ENCODE assay signal across 10 mouse cellular contexts in genomic region chr5:45670894-45671494, GRCm38 (mm10). TPM values are rescaled to one million over a fixed set of nuclear protein-coding genes. Genes with fewer than 3 reads are reported as not detected.
A peak's percentile ranks its signal among the peaks of the same experiment; 100 is the strongest.
DNase-seq lines count a peak whose midpoint lies in the region; ATAC-seq and TF ChIP-seq lines count a peak whose summit lies in the region.
"Had no signal": no experiment of that assay in that cellular context is flagged by ENCODE, and none has a peak within 500 bp of the region (broad histone marks: within the 10 kb centered on the region; RNA-seq: fewer than 3 reads in every experiment).

No protein-coding gene starts in this region.

- 56% methylated on average over 5 of the region's 5 CpGs for WGBS in kidney, embryonic 14.5 days
- 55% methylated on average over 5 of the region's 5 CpGs for WGBS in embryonic facial prominence, embryonic 11.5 days
- 53% methylated on average over 5 of the region's 5 CpGs for WGBS in hindbrain, postnatal 0 days
- 54% methylated on average over 5 of the region's 5 CpGs for WGBS in midbrain, embryonic 15.5 days

- H3K27me3 ChIP-seq in kidney, embryonic 14.5 days (ENCODE audit: control insufficient read depth, insufficient read depth, low read length): no peaks in the 10 kb centered on the region
- no peaks in the 10 kb centered on the region for H3K27me3 ChIP-seq in embryonic facial prominence, embryonic 11.5 days (ENCODE audit: control insufficient read depth, insufficient read depth, low read length)
- no peaks in the 10 kb centered on the region for H3K27me3 ChIP-seq in hindbrain, postnatal 0 days (ENCODE audit: insufficient read depth, low read length)
- H3K27me3 ChIP-seq in midbrain, embryonic 15.5 days (replicated peaks): no peaks in the 10 kb centered on the region

- no peak for TF ChIP-seq CTCF in hindbrain, postnatal 0 days (IDR thresholded peaks at IDR 0.05; ENCODE audit: low read depth)

- peak overlapping the region; percentile 79 for H3K4me3 ChIP-seq in kidney, embryonic 14.5 days (ENCODE audit: low read length)
- peak overlapping the region; percentile 81 for H3K4me3 ChIP-seq in embryonic facial prominence, embryonic 11.5 days (ENCODE audit: low read depth, low read length)
- H3K4me3 ChIP-seq in hindbrain, postnatal 0 days (ENCODE audit: low read length): peak overlapping the region; percentile 69
- no peak overlapping the region for H3K4me3 ChIP-seq in midbrain, embryonic 15.5 days

- peaks cover 5% of the 10 kb centered on the region; the same call in 1 of the 2 replicates for H3K4me1 ChIP-seq in kidney, embryonic 14.5 days (ENCODE audit: control insufficient read depth, insufficient read depth, low read length)
- no peaks in the 10 kb centered on the region for H3K4me1 ChIP-seq in embryonic facial prominence, embryonic 11.5 days (ENCODE audit: control insufficient read depth, insufficient read depth, low read length)
- H3K4me1 ChIP-seq in hindbrain, postnatal 0 days (ENCODE audit: insufficient read depth, low read length): peaks cover 4% of the 10 kb centered on the region; the same call in 1 of the 2 replicates
- peaks cover 12% of the 10 kb centered on the region for H3K4me1 ChIP-seq in midbrain, embryonic 15.5 days

- peak overlapping the region; percentile 23; the same call in 1 of the 2 replicates for H3K9ac ChIP-seq in kidney, embryonic 14.5 days (ENCODE audit: low read depth, low read length)
- no peak overlapping the region for H3K9ac ChIP-seq in embryonic facial prominence, embryonic 11.5 days (replicated peaks; ENCODE audit: low read length)
- H3K9ac ChIP-seq in hindbrain, postnatal 0 days (replicated peaks; ENCODE audit: low read length): no peak overlapping the region
- H3K9ac ChIP-seq in midbrain, embryonic 15.5 days: no peak overlapping the region

- ATAC-seq in kidney, embryonic 14.5 days (ENCODE audit: low FRiP score, low TSS enrichment): no peak
- no peak for ATAC-seq in embryonic facial prominence, embryonic 11.5 days (replicated peaks; ENCODE audit: insufficient number of reproducible peaks, low FRiP score, low TSS enrichment, low read depth)
- ATAC-seq in hindbrain, postnatal 0 days: no peak
- no peak for ATAC-seq in midbrain, embryonic 15.5 days (replicated peaks)

- no peak overlapping the region for H3K27ac ChIP-seq in kidney, embryonic 14.5 days (ENCODE audit: low read depth, low read length)
- no peak overlapping the region for H3K27ac ChIP-seq in embryonic facial prominence, embryonic 11.5 days (replicated peaks; ENCODE audit: low read depth, low read length)
- no peak overlapping the region for H3K27ac ChIP-seq in hindbrain, postnatal 0 days
- H3K27ac ChIP-seq in midbrain, embryonic 15.5 days: no peak overlapping the region

- no peaks in the 10 kb centered on the region for H3K9me3 ChIP-seq in kidney, embryonic 14.5 days (ENCODE audit: control insufficient read depth, low read length)
- H3K9me3 ChIP-seq in embryonic facial prominence, embryonic 11.5 days (replicated peaks; ENCODE audit: control insufficient read depth, low read length): no peaks in the 10 kb centered on the region
- no peaks in the 10 kb centered on the region for H3K9me3 ChIP-seq in hindbrain, postnatal 0 days (ENCODE audit: low read length)
- H3K9me3 ChIP-seq in midbrain, embryonic 15.5 days: no peaks in the 10 kb centered on the region

- DNase-seq in kidney, adult 18-20 months: no peak
- DNase-seq in embryonic facial prominence, embryonic 11.5 days (ENCODE audit: low spot score): no peak
- DNase-seq in hindbrain, postnatal 0 days (ENCODE audit: low spot score): no peak
- no peak for DNase-seq in spleen, adult 18-20 months
- DNase-seq in gastrocnemius, postnatal 4 days (ENCODE audit: low spot score in 2 of 2): no peak
- DNase-seq in spleen, adult 12 weeks (ENCODE audit: low spot score): no peak
- DNase-seq: thymus, postnatal 36 days had no signal

- H3K36me3 ChIP-seq in kidney, embryonic 14.5 days (ENCODE audit: control insufficient read depth, insufficient read depth, low read length): peaks cover 15% of the 10 kb centered on the region
- no peaks in the 10 kb centered on the region for H3K36me3 ChIP-seq in embryonic facial prominence, embryonic 11.5 days (replicated peaks; ENCODE audit: control insufficient read depth, insufficient read depth, low read depth, low read length)
- no peaks in the 10 kb centered on the region for H3K36me3 ChIP-seq in hindbrain, postnatal 0 days (ENCODE audit: insufficient read depth, low read length)
- H3K36me3 ChIP-seq in midbrain, embryonic 15.5 days (replicated peaks): no peaks in the 10 kb centered on the region

- H3K4me2 ChIP-seq in kidney, embryonic 14.5 days (replicated peaks; ENCODE audit: low read depth, low read length): peak overlapping the region; percentile 54
- H3K4me2 ChIP-seq in embryonic facial prominence, embryonic 11.5 days (ENCODE audit: low read depth, low read length): peak overlapping the region; percentile 47
- H3K4me2 ChIP-seq in hindbrain, postnatal 0 days (ENCODE audit: low read depth, low read length): peak overlapping the region; percentile 98
- peak overlapping the region; percentile 100; the same call in 1 of the 2 replicates for H3K4me2 ChIP-seq in midbrain, embryonic 15.5 days

RNA-seq across cellular contexts. Expression of gene Ncapg, which starts 1.3 kb away (rescaled TPM):
- 54.3 and 71.0 TPM in 2 replicates for polyA plus RNA-seq in kidney, embryonic 14.5 days (2014; fragmentation: Nextera tagmentation; extraction: Ambion mirVana)
- 86.9 and 101 TPM in 2 replicates for polyA plus RNA-seq in embryonic facial prominence, embryonic 11.5 days (2014; fragmentation: Nextera tagmentation; extraction: Ambion mirVana)
- 4.3 and 6.5 TPM in 2 replicates for total RNA-seq in hindbrain, postnatal 0 days (2014; rRNA removed)
- polyA plus RNA-seq in hindbrain, postnatal 0 days (2015; fragmentation: Nextera tagmentation; extraction: Ambion mirVana): 6.4 and 7.8 TPM in 2 replicates
- polyA plus RNA-seq in midbrain, embryonic 15.5 days (2015; fragmentation: Nextera tagmentation; extraction: Ambion mirVana): 6.8 and 7.4 TPM in 2 replicates
- total RNA-seq in gastrocnemius, postnatal 4 days (2021): 10 to 100 TPM; 11.6 to 14.3 TPM
- total RNA-seq: gastrocnemius, adult 8-10 months had no signal

RNA-seq across cellular contexts. Expression of gene Fam184b, which starts 31.6 kb away (rescaled TPM):
- 0.73 and 1.9 TPM in 2 replicates for polyA plus RNA-seq in kidney, embryonic 14.5 days (2014; fragmentation: Nextera tagmentation; extraction: Ambion mirVana)
- 0.72 and 0.73 TPM in 2 replicates for polyA plus RNA-seq in embryonic facial prominence, embryonic 11.5 days (2014; fragmentation: Nextera tagmentation; extraction: Ambion mirVana)
- 15.1 and 16.2 TPM in 2 replicates for total RNA-seq in hindbrain, postnatal 0 days (2014; rRNA removed)
- 14.8 and 15.3 TPM in 2 replicates for polyA plus RNA-seq in hindbrain, postnatal 0 days (2015; fragmentation: Nextera tagmentation; extraction: Ambion mirVana)
- 5.7 and 6.1 TPM in 2 replicates for polyA plus RNA-seq in midbrain, embryonic 15.5 days (2015; fragmentation: Nextera tagmentation; extraction: Ambion mirVana)
- total RNA-seq in gastrocnemius, postnatal 4 days (2021): 1 to 10 TPM; 1.8 to 2.0 TPM

Comparison
In these comparisons a context has a peak if more than half of its experiments do, and no peak if none do; other contexts are left out.
1. H3K4me2 ChIP-seq: peak in every context shown above with its lines; median percentile 100 in midbrain, embryonic 15.5 days; 98 in hindbrain, postnatal 0 days; 54 in kidney, embryonic 14.5 days; 47 in embryonic facial prominence, embryonic 11.5 days.